Mouse (Mus musculus) gastrocnemius, adult 2 months (tissue): ENCODE results near the gene Ccdc162. TPM values are rescaled to one million over a fixed set of nuclear protein-coding genes. Genes with fewer than 3 reads are reported as not detected.

Experiments
- DNase-seq: peaks from one replicate; pipeline ENCODE4 v3.0.0; 2022
- H3K27ac ChIP-seq: fragments of 200-600 bp; 2 replicates; pipeline ENCODE4 v1.8.1; 2022; ENCODE audit warnings: mild to moderate bottlenecking
- H3K4me3 ChIP-seq: fragments of 200-600 bp; 2 replicates; pipeline ENCODE4 v1.8.1; 2022; ENCODE audit warnings: mild to moderate bottlenecking, moderate library complexity
- CTCF ChIP-seq: fragments of 200-600 bp; IDR thresholded peaks from 2 replicates; pipeline ENCODE4 v1.8.1; 2022; ENCODE audit warnings: antibody characterized with exemption, mild to moderate bottlenecking, moderate library complexity
- intact Hi-C: fragments of 180-260 bp; cut with DNase I; formaldehyde crosslinking; loops from one replicate; pipeline ENCODE4 v1.15.1; 2025
- total RNA-seq, 2 experiments: library from RNA; stranded (reverse); gene quantifications; 2 replicates each; pipeline ENCODE4 v1.2.3; 2021

Gene Ccdc162
- total RNA-seq, 2 experiments from 2014 or later, result 0.89 to 1.3 TPM

DNA sequence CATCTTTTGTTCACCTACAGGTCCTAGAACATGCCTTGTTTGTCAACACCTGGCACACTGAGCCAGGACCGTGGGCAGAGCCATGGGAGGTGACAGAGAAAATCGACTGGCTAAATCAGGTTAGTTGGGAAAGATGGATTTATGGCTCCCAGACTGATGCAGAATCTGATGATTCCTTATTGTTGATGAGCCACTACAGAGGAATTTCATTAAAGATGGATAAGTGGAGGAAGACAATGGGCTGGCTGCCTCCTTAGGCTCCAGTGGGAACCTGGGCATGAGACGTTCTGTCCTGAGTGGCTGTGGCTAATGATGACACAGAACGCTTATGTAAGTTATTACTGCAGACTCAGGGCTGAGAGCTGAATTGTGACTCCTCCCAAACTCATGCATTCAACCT lies 162.7 kb downstream of the Ccdc162 start:
- peak overlapping the region; percentile 85 for H3K27ac ChIP-seq
- H3K4me3 ChIP-seq, result no peak overlapping the region
- intact Hi-C loops, result no loop called here
- TF ChIP-seq CTCF, result no peak
- DNase-seq, result no peak

DNA sequence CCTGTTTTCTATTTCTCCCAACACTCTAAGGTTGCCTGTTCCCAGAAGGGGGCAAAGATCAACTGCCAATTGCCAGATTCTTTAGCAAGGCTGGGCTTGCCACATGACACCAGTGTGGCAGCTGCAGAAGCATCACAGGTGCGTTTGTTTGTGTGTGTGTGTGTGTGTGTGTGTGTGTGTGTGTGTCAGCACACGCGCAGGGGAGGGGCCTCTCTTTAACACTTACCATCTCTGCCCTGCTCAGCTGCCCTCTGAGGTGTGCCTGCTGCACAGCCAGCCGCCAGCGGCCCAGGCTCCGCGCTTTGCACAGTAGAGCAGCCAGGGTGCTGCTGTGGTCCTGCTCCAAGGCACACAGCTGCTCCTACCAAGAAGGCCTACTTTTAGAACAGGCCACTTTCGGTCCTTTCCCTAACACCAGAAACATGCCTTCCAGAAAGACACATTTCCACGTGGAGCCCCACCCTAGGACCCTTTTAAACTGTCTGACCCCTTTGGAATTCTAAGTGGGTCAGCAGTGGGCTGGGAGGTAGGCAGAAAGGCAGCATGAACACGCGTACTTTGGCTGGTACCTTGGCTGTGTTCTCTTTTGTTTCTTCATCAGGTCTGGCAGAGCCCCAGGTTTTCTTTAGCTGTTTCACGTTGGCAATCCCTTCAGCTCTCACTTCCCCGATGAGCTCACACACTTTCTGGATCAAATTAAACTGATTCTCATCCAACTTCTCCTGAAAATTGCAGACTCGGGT lies 163.4 kb downstream of the Ccdc162 start:
- no peak for TF ChIP-seq CTCF
- DNase-seq, result peak; percentile 65
- intact Hi-C loops, result no loop called here
- Histone ChIP-seq H3K4me3 (peak overlapping the region; percentile 37), H3K27ac (peak overlapping the region; percentile 85)

- intact Hi-C loops, result no loop called here
- H3K27ac ChIP-seq, result peak overlapping the region; percentile 85
- no peak for TF ChIP-seq CTCF
- DNase-seq, result no peak
- no peak overlapping the region for H3K4me3 ChIP-seq
Observed at GRCm38 (mm10) chr10:41552319-41552718, 164.1 kb downstream of the Ccdc162 start.

DNA sequence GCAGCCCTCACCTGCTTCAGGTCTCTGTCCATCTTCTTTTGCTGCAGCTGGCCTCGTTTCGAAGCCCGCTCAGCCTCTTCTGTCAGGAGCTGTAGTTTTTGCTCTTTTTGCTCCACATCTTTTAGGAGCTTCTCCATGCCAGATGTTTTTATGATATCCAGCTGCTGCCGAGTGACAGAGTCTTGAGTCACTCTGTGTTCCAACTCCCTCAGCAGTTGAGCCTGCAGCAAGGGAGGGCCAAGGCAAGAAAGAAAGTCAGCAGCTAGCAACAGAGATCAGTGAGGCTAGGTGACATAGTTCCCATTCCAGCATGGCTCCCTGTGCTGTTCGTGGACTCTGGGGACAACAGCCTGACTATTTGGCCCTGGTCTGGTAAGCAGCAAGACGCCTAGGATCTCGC lies 165.7 kb downstream of the Ccdc162 start:
- Histone ChIP-seq H3K4me3 (no peak overlapping the region), H3K27ac (peak overlapping the region; percentile 54)
- peak; percentile 29 for DNase-seq
- no peak for TF ChIP-seq CTCF
- intact Hi-C loops, result no loop called here

GRCm38 (mm10) chr10:41546396-41547165 lies 169.9 kb downstream of the Ccdc162 start:
- H3K27ac ChIP-seq, result no peak overlapping the region
- no peak for TF ChIP-seq CTCF
- no peak overlapping the region for H3K4me3 ChIP-seq
- DNase-seq, result peak; percentile 54
- intact Hi-C loops, result no loop called here

GRCm38 (mm10) chr10:41545224-41545755 lies 171.1 kb downstream of the Ccdc162 start:
- intact Hi-C loops, result no loop called here
- no peak for TF ChIP-seq CTCF

GRCm38 (mm10) chr10:41544481-41545190 lies 171.8 kb downstream of the Ccdc162 start:
- Histone ChIP-seq H3K4me3 (no peak overlapping the region), H3K27ac (no peak overlapping the region)
- no peak for TF ChIP-seq CTCF
- no peak for DNase-seq
- intact Hi-C loops, result no loop called here

More at GRCm38 (mm10) chr10:41545224-41545755, 171.1 kb downstream of the Ccdc162 start:
- no peak overlapping the region for H3K4me3 ChIP-seq
- no peak for DNase-seq
- H3K27ac ChIP-seq, result no peak overlapping the region

GRCm38 (mm10) chr10:41543844-41544243 lies 172.6 kb downstream of the Ccdc162 start:
- DNase-seq, result no peak
- intact Hi-C loops, result no loop called here
- H3K27ac ChIP-seq, result no peak overlapping the region
- no peak overlapping the region for H3K4me3 ChIP-seq
- no peak for TF ChIP-seq CTCF

DNA sequence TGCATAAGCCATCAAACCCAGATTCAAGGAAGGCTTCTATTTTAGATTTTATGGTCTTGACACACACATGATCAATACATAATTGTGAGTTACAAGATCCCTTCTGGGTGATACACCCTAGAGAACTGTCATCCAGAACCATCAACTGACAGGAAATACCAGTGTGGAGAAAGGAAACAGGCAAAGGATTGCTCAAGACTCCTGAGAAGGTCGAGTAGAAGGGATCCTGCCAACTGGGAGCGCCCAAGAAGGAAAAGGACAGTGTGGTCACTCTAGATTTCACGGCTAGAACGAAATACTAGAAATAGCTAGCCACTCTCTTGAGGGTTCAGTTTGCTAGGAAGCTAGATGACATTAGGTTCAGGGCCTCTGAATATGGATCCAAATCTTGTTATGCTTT lies 173.0 kb downstream of the Ccdc162 start:
- DNase-seq, result no peak
- TF ChIP-seq CTCF, result no peak
- intact Hi-C loops, result no loop called here
- Histone ChIP-seq H3K27ac (no peak overlapping the region), H3K4me3 (no peak overlapping the region)

GRCm38 (mm10) chr10:41542057-41542456 lies 174.4 kb downstream of the Ccdc162 start:
- TF ChIP-seq CTCF, result no peak
- H3K4me3 ChIP-seq, result no peak overlapping the region
- no peak for DNase-seq
- intact Hi-C loops, result no loop called here
- H3K27ac ChIP-seq, result no peak overlapping the region

GRCm38 (mm10) chr10:41538986-41539385 lies 177.4 kb downstream of the Ccdc162 start:
- H3K27ac ChIP-seq, result no peak overlapping the region
- DNase-seq, result no peak
- TF ChIP-seq CTCF, result no peak
- H3K4me3 ChIP-seq, result no peak overlapping the region
- intact Hi-C loops, result no loop called here

DNA sequence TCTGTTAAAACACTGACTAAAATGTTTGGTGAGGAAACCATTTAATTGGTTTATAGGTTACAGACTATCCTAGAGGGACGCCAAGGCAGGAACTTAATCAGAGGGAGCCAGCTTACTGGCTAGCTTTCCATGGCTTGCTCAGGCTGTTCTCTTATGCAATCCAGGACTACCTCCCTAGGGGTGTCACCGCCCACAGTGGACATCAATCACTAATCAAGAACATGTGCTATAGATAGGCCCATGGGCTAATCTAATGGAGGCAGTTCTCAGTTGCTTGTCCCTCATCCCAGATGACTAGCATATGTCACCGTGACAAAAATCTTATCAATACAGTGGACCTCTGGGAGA lies 178.5 kb downstream of the Ccdc162 start:
- no peak for DNase-seq
- H3K4me3 ChIP-seq, result no peak overlapping the region
- intact Hi-C loops, result no loop called here
- TF ChIP-seq CTCF, result no peak
- H3K27ac ChIP-seq, result no peak overlapping the region
